Mouse (Mus musculus): ENCODE results near the gene Ptpn11.

The Ptpn11 gene

GRCm38 (mm10) chr5:121124208-121125185 lies 66.7 kb downstream of the Ptpn11 start:
- no peak for DNase-seq

DNA sequence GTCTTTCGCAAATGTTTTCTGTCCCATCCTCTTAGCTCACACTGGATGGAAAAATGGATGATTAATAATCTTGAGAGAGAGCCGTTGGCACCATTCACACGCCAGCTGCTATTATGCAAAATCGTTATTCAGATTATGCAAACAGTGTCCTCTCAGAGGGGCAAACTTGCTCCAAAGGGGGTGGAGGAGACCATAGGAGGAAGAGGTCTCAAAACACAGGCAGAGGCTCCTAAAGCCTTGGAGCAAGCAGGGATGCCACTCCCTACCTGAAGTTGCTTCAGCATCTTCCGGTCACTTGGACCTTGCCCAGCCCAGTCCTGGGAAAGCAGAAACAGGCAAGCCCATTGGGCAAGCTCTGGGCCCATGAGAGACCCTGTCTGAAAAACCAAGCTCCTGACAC lies 67.8 kb downstream of the Ptpn11 start:
- DNase-seq = no peak

- no peak for DNase-seq
Observed at GRCm38 (mm10) chr5:121122577-121122976, 68.6 kb downstream of the Ptpn11 start.

DNA sequence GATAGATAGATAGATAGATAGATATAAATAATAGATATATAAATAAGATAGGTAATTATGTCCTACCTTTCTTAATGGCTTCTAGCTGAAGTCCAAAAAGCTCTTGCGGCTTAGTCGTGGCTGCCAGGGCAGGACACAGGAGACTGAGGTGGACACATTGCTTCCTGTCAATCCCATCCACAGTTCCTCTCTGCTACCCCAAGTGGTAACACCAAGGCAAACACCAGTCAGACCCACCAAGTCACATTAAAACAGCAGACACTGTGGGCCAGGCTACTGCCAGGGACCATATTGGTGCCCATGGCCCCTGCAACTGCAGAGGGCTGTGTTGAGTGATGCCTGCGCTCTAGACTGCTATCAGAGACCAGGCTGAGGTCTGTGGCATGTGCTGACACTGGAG lies 69.2 kb downstream of the Ptpn11 start:
- DNase-seq = no peak

GRCm38 (mm10) chr5:121119331-121120034 lies 71.7 kb downstream of the Ptpn11 start:
- DNase-seq = no peak

- no peak for DNase-seq
Observed at GRCm38 (mm10) chr5:121118345-121118744, 72.9 kb downstream of the Ptpn11 start.

DNA sequence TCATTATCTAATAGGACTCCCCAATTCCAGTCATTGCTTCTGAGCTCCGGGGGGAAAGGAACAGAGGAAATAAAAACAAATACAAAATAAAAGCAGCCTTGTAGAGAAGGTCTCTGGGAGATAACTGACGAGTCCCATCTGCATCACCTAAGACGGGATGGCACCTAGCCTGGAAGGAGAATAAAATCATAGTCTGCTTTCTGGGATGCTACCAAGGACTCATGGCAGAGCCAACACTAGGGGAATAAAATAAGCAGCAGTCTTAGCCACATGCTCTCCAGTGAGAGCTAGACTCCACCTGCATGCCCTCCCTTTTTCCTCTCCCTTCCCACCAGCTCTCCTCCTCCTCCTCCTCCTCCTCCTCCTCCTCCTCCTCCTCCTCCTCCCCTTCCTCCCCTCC lies 74.3 kb downstream of the Ptpn11 start:
- DNase-seq = no peak

DNA sequence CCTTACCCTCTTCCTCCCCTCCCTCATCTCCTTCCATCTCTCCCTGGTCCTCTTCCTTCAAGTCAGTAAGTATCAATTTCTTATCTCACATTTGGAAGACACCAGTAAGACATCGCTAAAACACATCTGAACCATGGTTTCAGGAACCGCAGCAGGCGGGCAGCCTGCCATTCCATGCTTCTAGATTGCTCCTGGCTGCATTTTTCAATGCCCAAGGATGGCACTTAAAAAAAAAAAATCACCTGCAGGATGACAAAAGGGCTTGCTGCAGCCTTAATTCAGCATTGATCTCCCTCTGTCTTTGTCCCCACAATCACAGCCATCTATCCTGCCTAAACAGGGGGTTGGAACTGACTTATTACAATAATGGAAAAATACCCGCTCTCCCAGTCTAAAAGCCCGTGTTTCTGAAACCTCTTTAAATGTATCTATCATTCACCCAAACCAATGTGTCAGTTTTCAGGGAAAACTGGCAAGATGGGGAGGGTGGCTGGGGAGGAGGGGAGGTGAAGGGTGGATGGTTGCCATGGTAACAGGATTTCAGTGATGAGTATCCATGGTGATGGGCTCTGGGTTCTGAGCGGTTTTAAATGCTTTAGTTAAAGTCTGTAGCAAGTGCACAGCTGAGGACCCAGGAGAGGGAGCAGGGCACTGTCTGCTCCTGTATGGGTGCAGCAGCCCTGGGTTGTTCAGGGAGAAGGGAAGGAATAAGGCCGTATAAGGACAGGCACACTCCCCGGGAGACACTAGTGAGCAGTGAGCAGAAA lies 75.6 kb downstream of the Ptpn11 start:
- DNase-seq = no peak

DNA sequence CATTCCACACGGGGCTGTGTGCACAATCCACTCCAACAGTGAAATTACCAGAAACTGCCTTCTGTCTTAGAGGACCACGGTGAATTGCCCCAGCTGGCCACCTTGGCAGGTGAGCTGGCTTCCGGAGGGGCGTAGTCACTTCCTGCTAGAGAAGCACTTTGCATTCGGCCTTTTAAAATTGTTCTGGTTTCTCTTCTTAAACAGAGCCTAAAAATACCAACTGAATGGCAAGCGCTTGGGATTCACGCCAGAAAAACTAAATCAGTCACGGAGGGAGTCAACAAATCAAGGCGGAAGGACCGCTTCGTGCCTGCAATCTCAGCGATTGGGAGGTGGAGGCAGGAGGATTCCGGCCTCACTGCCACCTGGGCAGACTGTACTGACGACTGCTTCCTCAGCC lies 77.0 kb downstream of the Ptpn11 start:
- peak in 1 of 2 experiments; percentile 37 for DNase-seq

DNA sequence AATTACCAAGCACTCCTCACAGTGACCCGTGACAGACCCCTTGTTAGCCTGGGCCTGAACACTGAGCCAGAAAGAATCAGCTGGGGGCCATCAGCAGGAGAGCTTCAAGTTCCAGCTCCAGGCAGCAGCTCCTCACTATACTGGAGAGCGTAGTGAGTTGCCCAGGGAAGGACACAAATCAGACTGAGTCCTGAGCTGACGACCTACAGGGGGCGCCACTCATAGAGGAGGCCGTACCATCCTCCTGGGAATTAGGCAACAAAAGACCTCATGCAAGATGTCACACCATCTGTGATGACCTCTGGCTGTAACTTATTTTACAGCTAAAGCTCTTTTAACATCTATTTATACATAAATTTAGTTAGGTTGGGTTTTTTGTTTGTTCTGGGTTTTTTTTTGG lies 78.8 kb downstream of the Ptpn11 start:
- peak; percentile 54 to 60 for DNase-seq

- DNase-seq = no peak
Observed at GRCm38 (mm10) chr5:121111106-121111915, 79.9 kb downstream of the Ptpn11 start.

GRCm38 (mm10) chr5:121109185-121109584 lies 82.0 kb downstream of the Ptpn11 start:
- no peak for DNase-seq

- DNase-seq = peak; percentile 68 to 72
Observed at GRCm38 (mm10) chr5:121106913-121107312, 84.3 kb downstream of the Ptpn11 start.

- DNase-seq = no peak
Observed at GRCm38 (mm10) chr5:121100886-121101580, 90.2 kb downstream of the Ptpn11 start.

DNA sequence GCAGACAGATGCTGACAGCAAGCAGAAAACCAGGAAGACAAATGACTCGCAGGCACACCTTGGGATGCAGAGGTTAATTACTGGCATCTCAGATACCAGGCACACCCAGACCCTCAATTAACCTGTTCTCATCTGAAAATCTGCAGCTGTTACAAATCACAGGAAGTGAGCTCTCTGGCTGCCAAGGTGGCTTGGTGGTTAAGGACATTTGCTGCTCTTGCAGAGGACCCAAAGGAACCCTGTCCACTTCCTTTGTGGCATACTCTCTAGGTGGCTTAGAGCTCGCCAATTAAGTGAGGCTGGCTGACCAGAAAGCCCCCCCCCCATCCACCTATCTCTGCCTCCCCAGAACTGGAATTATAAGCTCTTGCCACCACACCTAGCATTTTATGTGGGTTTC lies 91.1 kb downstream of the Ptpn11 start:
- DNase-seq = no peak

- no peak for DNase-seq
Observed at GRCm38 (mm10) chr5:121097970-121098369, 93.2 kb downstream of the Ptpn11 start.

- no peak for DNase-seq
Observed at GRCm38 (mm10) chr5:121096744-121097143, 94.5 kb downstream of the Ptpn11 start.

- no peak for DNase-seq
Observed at GRCm38 (mm10) chr5:121093281-121093680, 97.9 kb downstream of the Ptpn11 start.

- no peak for DNase-seq
Observed at GRCm38 (mm10) chr5:121089660-121090059, 101.5 kb downstream of the Ptpn11 start.

- DNase-seq = no peak
Observed at GRCm38 (mm10) chr5:121087733-121088132, 103.5 kb downstream of the Ptpn11 start.

DNA sequence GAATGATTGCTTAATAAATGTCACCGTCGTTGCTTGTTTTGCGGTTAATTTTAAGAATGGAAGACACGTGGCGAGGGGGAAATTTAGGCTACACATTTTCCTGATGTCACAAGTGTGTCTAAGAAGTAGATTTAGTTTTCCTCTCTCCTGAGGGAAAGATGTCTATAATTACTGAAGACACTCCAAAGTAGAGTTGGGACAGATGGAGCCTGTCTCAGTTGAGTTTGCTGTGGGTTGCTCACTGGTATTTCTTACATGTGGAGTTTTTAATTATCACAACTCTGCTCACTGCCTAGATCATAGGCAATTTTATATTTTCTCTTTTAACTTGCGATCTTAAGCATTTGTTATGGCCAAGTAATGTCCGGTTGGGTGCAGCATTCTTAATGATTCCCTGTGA lies 108.6 kb downstream of the Ptpn11 start:
- DNase-seq = no peak

DNA sequence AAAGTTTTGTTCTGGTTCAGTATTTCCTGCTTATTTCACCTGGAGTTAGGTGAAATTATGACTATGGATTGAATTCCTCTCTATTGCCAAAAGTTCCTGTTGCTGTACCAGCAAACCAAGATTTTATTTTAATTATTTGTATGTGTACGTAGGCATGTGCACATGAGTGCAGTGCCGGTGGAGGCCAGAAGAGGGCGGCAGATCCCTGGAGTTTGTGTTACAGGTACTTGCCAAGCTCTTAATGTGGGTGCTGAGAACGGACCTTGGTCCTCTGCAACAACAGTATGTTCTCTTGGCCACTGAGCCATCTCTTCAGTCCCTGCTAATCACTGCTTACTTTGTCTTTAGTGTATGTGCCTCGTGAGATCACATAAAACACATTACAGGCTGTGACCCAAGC lies 109.4 kb downstream of the Ptpn11 start:
- DNase-seq = peak in 1 of 2 experiments; percentile 12
